Mouse (Mus musculus): Measurements from ENCODE around the gene Csn2. TPM values are rescaled to one million over a fixed set of nuclear protein-coding genes. Genes with fewer than 3 reads are reported as not detected.

Csn2 gene
- polyA plus RNA-seq (2016; fragmentation: Nextera tagmentation; extraction: Ambion mirVana), result not detected in 2 replicates

- no peak for ATAC-seq (ENCODE audit: insufficient number of reproducible peaks, insufficient read depth, low FRiP score, low TSS enrichment, low read depth)
- no peaks in the 10 kb centered on the region for H3K36me3 ChIP-seq
- no peak within 1 kb of the TSS for H3K27ac ChIP-seq
- no peak within 1 kb of the TSS for H3K4me3 ChIP-seq (replicated peaks)
- H3K27me3 ChIP-seq, result no peaks in the 10 kb centered on the region
- no peak within 1 kb of the TSS for H3K4me2 ChIP-seq
- 80% methylated on average over 3 of the region's 3 CpGs for WGBS
- H3K9me3 ChIP-seq, result no peaks in the 10 kb centered on the region
- no peak within 1 kb of the TSS for H3K9ac ChIP-seq (replicated peaks)
- H3K4me1 ChIP-seq (replicated peaks), result no peaks in the 10 kb centered on the region
Measured at GRCm38 (mm10) chr5:87699530-87699929, at the start of gene Csn2. Csn2 (minus strand) TSS chr5:87699630.

GRCm38 (mm10) chr5:87734821-87735220 is 35.4 kb upstream of the Csn2 start:
- no peak for ATAC-seq (ENCODE audit: insufficient number of reproducible peaks, insufficient read depth, low FRiP score, low TSS enrichment, low read depth)
- H3K9me3 ChIP-seq, result no peaks in the 10 kb centered on the region
- no peak overlapping the region for H3K4me3 ChIP-seq (replicated peaks)
- no peaks in the 10 kb centered on the region for H3K4me1 ChIP-seq (replicated peaks)
- no peaks in the 10 kb centered on the region for H3K27me3 ChIP-seq
- no peaks in the 10 kb centered on the region for H3K36me3 ChIP-seq
- H3K27ac ChIP-seq, result no peak overlapping the region
- H3K4me2 ChIP-seq, result no peak overlapping the region
- no peak overlapping the region for H3K9ac ChIP-seq (replicated peaks)

- Histone ChIP-seq H3K36me3 (no peaks in the 10 kb centered on the region), H3K4me3 (replicated peaks) (no peak overlapping the region), H3K4me1 (replicated peaks) (no peaks in the 10 kb centered on the region), H3K27me3 (no peaks in the 10 kb centered on the region), H3K9me3 (no peaks in the 10 kb centered on the region), H3K9ac (replicated peaks) (no peak overlapping the region), H3K4me2 (no peak overlapping the region), H3K27ac (no peak overlapping the region)
- 81% methylated on average over 1 of the region's 1 CpGs for WGBS
- no peak for ATAC-seq (ENCODE audit: insufficient number of reproducible peaks, insufficient read depth, low FRiP score, low TSS enrichment, low read depth)
Measured at GRCm38 (mm10) chr5:87705891-87706290, 6.5 kb upstream of the Csn2 start.

- no peaks in the 10 kb centered on the region for H3K36me3 ChIP-seq
- ATAC-seq (ENCODE audit: insufficient number of reproducible peaks, insufficient read depth, low FRiP score, low TSS enrichment, low read depth), result no peak
- no peak within 1 kb of the TSS for H3K9ac ChIP-seq (replicated peaks)
- H3K4me1 ChIP-seq (replicated peaks), result no peaks in the 10 kb centered on the region
- no peak within 1 kb of the TSS for H3K4me2 ChIP-seq
- H3K9me3 ChIP-seq, result no peaks in the 10 kb centered on the region
- H3K27me3 ChIP-seq, result no peaks in the 10 kb centered on the region
- no peak within 1 kb of the TSS for H3K27ac ChIP-seq
- H3K4me3 ChIP-seq (replicated peaks), result no peak within 1 kb of the TSS
Measured at GRCm38 (mm10) chr5:87665908-87666307, 33.5 kb downstream of the Csn2 start, which contains the start of gene Csn1s1. Csn1s1 (plus strand) TSS chr5:87666208.

- Histone ChIP-seq H3K36me3 (no peaks in the 10 kb centered on the region), H3K27me3 (no peaks in the 10 kb centered on the region), H3K9ac (replicated peaks) (no peak overlapping the region), H3K4me3 (replicated peaks) (no peak overlapping the region), H3K9me3 (no peaks in the 10 kb centered on the region), H3K4me2 (no peak overlapping the region), H3K4me1 (replicated peaks) (no peaks in the 10 kb centered on the region), H3K27ac (no peak overlapping the region)
- ATAC-seq (ENCODE audit: insufficient number of reproducible peaks, insufficient read depth, low FRiP score, low TSS enrichment, low read depth), result no peak
Measured at GRCm38 (mm10) chr5:87642787-87643186, 56.6 kb downstream of the Csn2 start.

Other genes starting within 250 kb of the Csn2 start
- not detected in 2 replicates for gene Ugt2a2, start 217.4 kb downstream of the Csn2 start, polyA plus RNA-seq (2016; fragmentation: Nextera tagmentation; extraction: Ambion mirVana)
- not detected in 2 replicates for gene Gm43638, start 212.8 kb downstream of the Csn2 start, polyA plus RNA-seq (2016; fragmentation: Nextera tagmentation; extraction: Ambion mirVana)
- gene Ugt2a1, start 208.8 kb downstream of the Csn2 start, polyA plus RNA-seq (2016; fragmentation: Nextera tagmentation; extraction: Ambion mirVana), result not detected in 2 replicates
- gene Sult1b1, start 161.4 kb downstream of the Csn2 start, polyA plus RNA-seq (2016; fragmentation: Nextera tagmentation; extraction: Ambion mirVana), result not detected in 2 replicates
- not detected in 2 replicates for gene Sult1d1, start 130.6 kb downstream of the Csn2 start, polyA plus RNA-seq (2016; fragmentation: Nextera tagmentation; extraction: Ambion mirVana)
- not detected in 2 replicates for gene Sult1e1, start 108.0 kb downstream of the Csn2 start, polyA plus RNA-seq (2016; fragmentation: Nextera tagmentation; extraction: Ambion mirVana)
- gene Csn1s1, start 33.4 kb downstream of the Csn2 start, polyA plus RNA-seq (2016; fragmentation: Nextera tagmentation; extraction: Ambion mirVana), result not detected in 2 replicates
- gene Csn1s2a, start 74.9 kb upstream of the Csn2 start, polyA plus RNA-seq (2016; fragmentation: Nextera tagmentation; extraction: Ambion mirVana), result not detected in 2 replicates
- not detected in 2 replicates for gene Csn1s2b, start 108.5 kb upstream of the Csn2 start, polyA plus RNA-seq (2016; fragmentation: Nextera tagmentation; extraction: Ambion mirVana)
- not detected in 2 replicates for gene Prr27, start 126.1 kb upstream of the Csn2 start, polyA plus RNA-seq (2016; fragmentation: Nextera tagmentation; extraction: Ambion mirVana)
- gene Odam, start 185.4 kb upstream of the Csn2 start, polyA plus RNA-seq (2016; fragmentation: Nextera tagmentation; extraction: Ambion mirVana), result not detected in 2 replicates
- not detected in 2 replicates for gene Csn3, start 225.9 kb upstream of the Csn2 start, polyA plus RNA-seq (2016; fragmentation: Nextera tagmentation; extraction: Ambion mirVana)